Mouse (Mus musculus) embryonic facial prominence, embryonic 10.5 days (tissue): Measurements from ENCODE around the gene Fam184b. TPM values are rescaled to one million over a fixed set of nuclear protein-coding genes. Genes with fewer than 3 reads are reported as not detected.
"Not testable (repeated sequence)": the region's sequence is repeated elsewhere in the genome, so short reads cannot be mapped to it uniquely, and the experiment has no call there.

Experiments
- DNase-seq: peaks from one replicate; pipeline ENCODE4 v3.0.0-alpha.2; 2017; ENCODE audit warnings: low spot score
- H3K27ac ChIP-seq: fragments of 300-500 bp; sonication (generic); replicated peaks from 2 replicates; pipeline ENCODE4 v1.5.1; 2016; ENCODE audit warnings: mild to moderate bottlenecking
- H3K27me3 ChIP-seq: fragments of 300-500 bp; sonication (generic); replicated peaks from 2 replicates; pipeline ENCODE4 v1.6.1; 2016; ENCODE audit warnings: low read depth, mild to moderate bottlenecking; ENCODE audit not compliant: poor library complexity, severe bottlenecking
- H3K36me3 ChIP-seq: fragments of 300-500 bp; sonication (generic); replicated peaks from 2 replicates; pipeline ENCODE4 v1.6.1; 2016; ENCODE audit warnings: mild to moderate bottlenecking, moderate library complexity
- H3K4me1 ChIP-seq: fragments of 300-500 bp; sonication (generic); 2 replicates; pipeline ENCODE4 v1.6.1; 2016
- H3K4me3 ChIP-seq: fragments of 300-500 bp; sonication (generic); 2 replicates; pipeline ENCODE4 v1.5.1; 2016; ENCODE audit warnings: mild to moderate bottlenecking, moderate library complexity
- H3K9me3 ChIP-seq: fragments of 300-500 bp; sonication (generic); 2 replicates; pipeline ENCODE4 v1.6.1; 2016; ENCODE audit warnings: mild to moderate bottlenecking
- WGBS: fragments of 180-500 bp; shearing (Covaris S2); methylation state at CpG from one replicate; pipeline ENCODE4 v1.1.7; 2016; 5-methylcytosine and 5-hydroxymethylcytosine counted together
- polyA plus RNA-seq: library from polyadenylated mRNA; unstranded; fragments of >200 nt; fragmentation: Nextera tagmentation; extraction: Ambion mirVana; gene quantifications from 2 replicates; pipeline ENCODE4 v1.2.1, GENCODE M21; 2016

Fam184b gene
- polyA plus RNA-seq, 1 experiment from 2014 or later, result 0.62 TPM

DNA sequence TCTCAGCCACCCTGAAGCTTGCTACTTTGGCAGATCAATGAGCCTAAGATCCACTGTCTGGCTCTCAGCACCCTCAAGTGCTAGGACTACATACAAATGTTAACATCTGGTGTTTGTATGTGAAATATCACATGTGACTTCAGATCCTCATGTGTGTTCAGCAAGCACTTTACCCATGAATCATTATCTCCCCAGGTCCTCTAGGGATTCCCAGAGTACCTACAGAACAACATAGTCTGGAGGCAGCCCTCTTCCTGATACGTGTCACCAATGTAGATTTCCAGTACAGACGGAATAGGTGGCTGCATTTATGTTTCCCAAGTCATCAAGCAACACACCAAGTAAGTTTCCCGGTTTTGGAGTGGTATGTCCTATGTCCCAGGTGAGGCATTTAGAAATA, 29.4 kb upstream of the Fam184b start:
- WGBS, result under 1% methylated on average over 3 of the region's 3 CpGs
- DNase-seq, result no peak
- no peaks in the 10 kb centered on the region for H3K27me3 ChIP-seq
- H3K27ac ChIP-seq, result peak overlapping the region; percentile 96
- peaks cover 15% of the 10 kb centered on the region for H3K36me3 ChIP-seq
- peaks cover 15% of the 10 kb centered on the region for H3K4me1 ChIP-seq
- peak overlapping the region; percentile 88 for H3K4me3 ChIP-seq
- no peaks in the 10 kb centered on the region for H3K9me3 ChIP-seq

DNA sequence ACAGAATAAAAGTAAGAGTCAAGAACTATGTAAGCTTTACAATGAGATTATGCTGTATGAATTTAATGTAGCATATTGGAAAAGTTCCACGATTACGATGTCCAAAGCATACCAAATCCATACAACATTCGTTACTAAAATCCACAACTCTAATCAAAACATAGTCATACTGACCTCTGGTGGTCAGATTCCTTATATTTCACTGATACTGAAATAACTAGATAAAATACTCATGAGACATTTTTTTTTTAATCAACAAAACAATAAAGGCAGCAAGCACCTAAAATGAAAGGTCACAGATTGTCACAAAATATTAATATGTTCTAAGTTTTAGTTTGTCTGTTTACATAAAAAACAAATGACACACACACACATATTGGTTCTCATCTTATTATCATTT, 28.9 kb upstream of the Fam184b start:
- no peaks in the 10 kb centered on the region for H3K27me3 ChIP-seq
- peaks cover 15% of the 10 kb centered on the region for H3K36me3 ChIP-seq
- H3K9me3 ChIP-seq, result no peaks in the 10 kb centered on the region
- H3K4me3 ChIP-seq, result peak overlapping the region; percentile 88
- H3K27ac ChIP-seq, result no peak overlapping the region
- WGBS, result 48% methylated on average over 3 of the region's 3 CpGs
- H3K4me1 ChIP-seq, result peaks cover 15% of the 10 kb centered on the region
- no peak for DNase-seq

DNA sequence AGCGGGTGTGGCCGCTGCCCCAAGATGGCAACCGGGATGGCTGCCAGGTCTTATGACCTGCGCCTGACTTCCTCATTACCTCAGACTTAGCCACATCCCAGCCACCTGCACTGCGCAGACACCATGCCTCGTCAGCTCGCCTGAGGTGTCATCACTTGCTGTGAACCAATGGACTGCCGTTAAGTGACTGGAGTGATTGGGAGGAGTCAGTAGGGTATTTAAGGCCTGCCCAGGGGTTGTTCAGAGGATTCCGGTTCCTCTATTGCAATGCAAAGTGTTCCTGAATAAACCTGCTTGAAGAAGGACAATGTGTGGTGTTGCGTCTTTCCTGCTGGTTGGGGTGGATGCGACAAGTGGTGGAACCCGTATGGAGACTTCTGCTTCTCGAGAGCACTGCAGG, 19.0 kb upstream of the Fam184b start:
- not testable (repeated sequence) for H3K36me3 ChIP-seq, H3K27ac ChIP-seq, H3K4me3 ChIP-seq, DNase-seq, H3K4me1 ChIP-seq, H3K27me3 ChIP-seq
- H3K9me3 ChIP-seq, result peaks cover 16% of the 10 kb centered on the region
- WGBS, result 95% methylated on average over 13 of the region's 13 CpGs

DNA sequence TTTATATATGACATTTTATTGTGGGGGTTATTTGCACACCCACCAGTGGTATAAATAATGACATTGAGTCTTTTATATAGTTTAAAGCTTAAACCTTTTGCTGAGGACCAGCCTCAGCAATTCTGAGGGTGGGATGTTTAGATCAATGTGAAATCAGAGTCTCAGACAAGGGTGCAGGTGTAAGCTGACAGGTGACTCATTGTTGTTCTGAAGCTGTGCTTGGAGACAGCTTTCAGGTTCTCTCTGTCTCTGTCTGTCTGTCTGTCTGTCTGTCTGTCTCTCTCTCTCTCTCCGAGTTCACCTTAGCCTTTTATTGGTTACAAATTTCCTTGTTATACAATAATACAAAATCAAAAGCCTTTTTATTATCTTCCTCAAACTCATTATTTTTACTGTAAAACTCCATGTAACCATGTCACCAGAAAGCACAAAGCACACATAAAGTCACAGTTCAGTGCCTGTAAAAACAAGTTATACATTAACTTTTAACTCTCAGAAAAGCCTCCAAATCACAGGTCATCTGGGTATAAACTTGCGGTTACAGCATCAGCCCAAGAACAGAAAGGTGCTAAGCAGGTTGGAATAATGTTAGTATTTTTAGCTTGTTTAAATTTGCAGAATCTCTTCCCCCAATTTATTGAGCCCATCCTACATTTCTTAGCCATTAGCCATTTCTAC, 11.8 kb upstream of the Fam184b start:
- no peaks in the 10 kb centered on the region for H3K36me3 ChIP-seq
- no peaks in the 10 kb centered on the region for H3K4me1 ChIP-seq
- H3K27ac ChIP-seq, result no peak overlapping the region
- H3K9me3 ChIP-seq, result no peaks in the 10 kb centered on the region
- no peak overlapping the region for H3K4me3 ChIP-seq
- WGBS, result 91% methylated on average over 2 of the region's 2 CpGs
- DNase-seq, result no peak
- no peaks in the 10 kb centered on the region for H3K27me3 ChIP-seq

DNA sequence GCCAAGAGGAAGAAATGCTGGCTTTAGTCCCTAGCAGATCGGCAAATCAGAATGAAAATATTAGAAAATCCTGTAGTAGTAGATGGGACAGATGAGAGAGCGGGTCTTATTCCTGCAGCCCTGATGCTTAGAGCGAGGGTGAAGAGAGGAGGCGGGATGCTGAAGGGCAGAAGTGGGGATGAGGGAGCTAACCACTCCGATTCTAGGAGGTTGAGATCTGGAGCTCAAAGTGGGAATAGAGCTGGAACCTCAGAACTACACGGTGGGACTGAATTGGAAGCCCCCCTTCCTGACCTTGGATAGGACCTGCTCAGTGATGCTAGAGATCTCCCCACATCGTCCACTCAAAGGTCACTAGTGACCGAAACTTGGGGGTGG, 290 bp upstream of the Fam184b start:
- Histone ChIP-seq H3K27ac (no peak overlapping the region), H3K4me3 (peak overlapping the region; percentile 74), H3K9me3 (no peaks in the 10 kb centered on the region), H3K36me3 (no peaks in the 10 kb centered on the region), H3K4me1 (peaks cover 10% of the 10 kb centered on the region), H3K27me3 (peaks cover 43% of the 10 kb centered on the region)
- DNase-seq, result peak; percentile 20
- WGBS, result under 1% methylated on average over 8 of the region's 8 CpGs

DNA sequence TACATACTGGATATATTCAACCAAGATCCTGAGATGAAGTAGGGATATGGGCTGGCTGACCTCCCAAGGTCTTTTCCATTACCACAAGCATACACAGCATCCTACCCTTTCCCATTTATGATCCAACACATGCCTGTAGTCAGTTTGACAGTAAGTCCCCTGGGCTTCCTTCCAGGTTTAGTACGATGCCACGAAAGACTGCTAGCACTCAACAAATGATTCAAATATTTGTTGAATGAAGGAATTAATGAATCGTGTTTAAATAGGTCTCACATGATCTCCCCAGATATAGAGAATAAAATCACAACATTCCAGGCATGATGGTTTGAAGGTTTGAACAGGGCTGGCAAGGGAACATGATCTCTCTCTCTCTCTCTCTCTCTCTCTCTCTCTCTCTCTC, 1.0 kb downstream of the Fam184b start:
- Histone ChIP-seq H3K9me3 (no peaks in the 10 kb centered on the region), H3K27ac (no peak overlapping the region), H3K4me1 (peaks cover 10% of the 10 kb centered on the region), H3K4me3 (no peak overlapping the region), H3K27me3 (peaks cover 43% of the 10 kb centered on the region), H3K36me3 (no peaks in the 10 kb centered on the region)
- WGBS, result 66% methylated on average over 3 of the region's 3 CpGs
- DNase-seq, result no peak

DNA sequence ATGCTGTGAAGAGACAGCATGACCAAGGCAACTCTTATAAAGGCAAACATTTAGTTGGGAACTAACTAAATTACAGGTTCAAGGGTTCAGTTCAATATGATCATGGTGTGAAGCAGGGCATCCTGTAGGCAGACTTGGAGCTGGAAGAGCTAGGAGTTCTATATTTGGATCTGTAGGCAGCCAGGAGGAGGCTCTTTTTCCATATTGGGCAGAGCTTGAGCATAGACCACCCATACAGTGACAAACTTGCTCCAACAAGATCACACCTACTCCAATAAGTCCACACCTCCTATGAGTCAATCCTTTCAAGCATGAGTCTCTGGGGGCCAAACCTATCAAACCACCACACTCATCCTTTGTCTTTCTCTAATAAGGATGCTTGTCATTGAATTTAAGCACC, 9.9 kb downstream of the Fam184b start:
- Histone ChIP-seq H3K27ac (no peak overlapping the region), H3K36me3 (no peaks in the 10 kb centered on the region), H3K9me3 (peaks cover 9% of the 10 kb centered on the region), H3K4me3 (no peak overlapping the region), H3K4me1 (no peaks in the 10 kb centered on the region), H3K27me3 (no peaks in the 10 kb centered on the region)
- DNase-seq, result no peak

DNA sequence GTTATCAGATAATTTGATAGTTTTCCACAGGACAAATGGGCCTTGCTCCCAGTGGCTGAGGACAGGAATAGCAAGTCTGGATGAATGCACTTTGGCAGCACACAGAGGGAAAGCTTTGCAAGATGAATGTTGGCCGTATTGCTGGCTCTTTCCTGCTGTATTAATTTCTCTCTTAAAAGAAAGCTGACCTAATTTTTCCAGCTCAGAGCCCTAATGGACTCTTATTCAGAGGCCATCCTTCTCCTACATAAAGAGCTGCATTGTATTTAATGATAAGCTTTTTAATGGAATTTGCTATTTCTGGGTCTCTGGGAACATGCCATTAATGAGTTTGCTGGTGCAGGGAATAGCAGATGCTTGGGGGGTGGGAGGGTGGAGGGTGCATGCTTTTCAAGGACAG, 11.6 kb downstream of the Fam184b start:
- 73% methylated on average over 1 of the region's 1 CpGs for WGBS
- Histone ChIP-seq H3K36me3 (no peaks in the 10 kb centered on the region), H3K27me3 (no peaks in the 10 kb centered on the region), H3K4me1 (no peaks in the 10 kb centered on the region), H3K9me3 (peaks cover 17% of the 10 kb centered on the region), H3K27ac (no peak overlapping the region), H3K4me3 (no peak overlapping the region)
- no peak for DNase-seq

DNA sequence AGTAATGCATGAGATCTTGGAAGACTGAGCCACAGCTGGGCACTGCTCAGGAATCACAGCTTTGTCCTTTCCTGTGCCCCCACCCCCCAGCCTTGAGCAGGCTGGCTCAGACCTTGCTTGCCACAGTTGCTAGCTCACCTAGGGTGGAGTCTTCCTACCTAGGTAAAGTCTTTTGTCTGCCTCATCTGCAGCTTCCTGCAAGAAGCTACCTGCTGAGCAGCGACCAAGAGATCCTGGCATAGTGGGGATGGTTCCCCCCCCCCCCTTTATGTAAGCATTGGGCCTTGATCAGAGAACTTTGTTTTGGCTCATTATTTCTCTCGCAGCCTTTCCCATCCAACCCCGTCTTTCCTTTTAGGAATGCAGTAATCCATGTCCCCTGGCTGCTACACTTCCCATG, 17.9 kb downstream of the Fam184b start:
- peaks cover 20% of the 10 kb centered on the region for H3K9me3 ChIP-seq
- DNase-seq, result no peak
- no peaks in the 10 kb centered on the region for H3K36me3 ChIP-seq
- no peaks in the 10 kb centered on the region for H3K4me1 ChIP-seq
- H3K4me3 ChIP-seq, result no peak overlapping the region
- no peak overlapping the region for H3K27ac ChIP-seq
- WGBS, result 37% methylated on average over 3 of the region's 3 CpGs
- H3K27me3 ChIP-seq, result no peaks in the 10 kb centered on the region

DNA sequence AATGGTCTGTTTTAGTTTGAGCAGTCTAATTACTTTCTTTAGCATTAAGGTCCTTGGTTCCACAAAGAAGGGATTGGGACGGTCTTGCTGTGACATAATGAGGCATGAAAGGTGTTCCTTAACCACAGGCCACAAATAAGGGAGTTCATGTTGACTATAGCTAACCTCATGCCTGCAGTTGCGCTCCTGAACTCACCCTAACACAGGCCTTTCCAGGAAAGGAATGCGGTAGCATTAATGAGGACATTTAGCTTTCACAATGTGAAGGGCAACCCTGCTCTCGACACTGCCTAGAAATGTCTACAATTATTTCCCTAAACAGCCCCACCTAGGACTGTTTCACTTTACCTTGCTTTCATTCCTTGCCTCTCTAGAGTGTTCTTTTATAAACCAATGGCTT, 40.4 kb downstream of the Fam184b start:
- Histone ChIP-seq H3K9me3 (no peaks in the 10 kb centered on the region), H3K4me3 (no peak overlapping the region), H3K4me1 (no peaks in the 10 kb centered on the region), H3K36me3 (no peaks in the 10 kb centered on the region), H3K27me3 (no peaks in the 10 kb centered on the region), H3K27ac (no peak overlapping the region)
- no peak for DNase-seq
- 66% methylated on average over 4 of the region's 4 CpGs for WGBS

DNA sequence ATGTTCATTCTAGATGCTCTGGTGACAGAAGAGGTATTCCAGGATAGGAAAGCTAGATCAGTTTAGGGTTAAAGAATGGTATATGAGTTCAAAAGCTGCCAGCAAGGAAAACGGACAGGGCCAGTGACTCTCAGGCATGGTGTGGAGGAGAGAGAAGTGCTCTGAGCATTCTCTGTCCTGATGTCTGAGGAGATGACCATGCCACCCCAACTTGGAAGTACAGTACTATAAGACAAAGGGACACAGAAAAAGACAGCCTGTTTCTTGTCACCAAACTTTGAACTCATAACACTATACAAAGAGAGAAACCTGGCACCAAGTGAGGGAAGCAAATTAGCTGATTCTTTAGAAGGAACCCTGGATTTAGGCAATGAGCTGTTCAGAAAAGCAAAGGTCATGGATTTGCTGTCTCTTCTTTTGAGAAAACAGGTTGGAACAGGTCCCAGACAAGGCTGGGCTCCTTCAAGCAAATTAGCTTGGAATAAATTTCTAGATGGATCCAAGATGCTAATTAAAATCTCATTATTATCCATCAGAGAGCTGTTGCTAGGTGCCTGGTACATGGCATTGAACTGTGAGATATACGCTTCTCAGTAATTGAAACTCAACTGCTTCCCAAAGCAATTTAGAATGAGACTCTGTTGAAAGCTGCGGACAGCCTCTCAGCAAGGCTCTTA, 43.9 kb downstream of the Fam184b start:
- Histone ChIP-seq H3K27me3 (no peaks in the 10 kb centered on the region), H3K9me3 (no peaks in the 10 kb centered on the region), H3K4me3 (no peak overlapping the region), H3K4me1 (no peaks in the 10 kb centered on the region), H3K36me3 (no peaks in the 10 kb centered on the region), H3K27ac (no peak overlapping the region)
- no peak for DNase-seq
- 79% methylated on average over 3 of the region's 3 CpGs for WGBS

DNA sequence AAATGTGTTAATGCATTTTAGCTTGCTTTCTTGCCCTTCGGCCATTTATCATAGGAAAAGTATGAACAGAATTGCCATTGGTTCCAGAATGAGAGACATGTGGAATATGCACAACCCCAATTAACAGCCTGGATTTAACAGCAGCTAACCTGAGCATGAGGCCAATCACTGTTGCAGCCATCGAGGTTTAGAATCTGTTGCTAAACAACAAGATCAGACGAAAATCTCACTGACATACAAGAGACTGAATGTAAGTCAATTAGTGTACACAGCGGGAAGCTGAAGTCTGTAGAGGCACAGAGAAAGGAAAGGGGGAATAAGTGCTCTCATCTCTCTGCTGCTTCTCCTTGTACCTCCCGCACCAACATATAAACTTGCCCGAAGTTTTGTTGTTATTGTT, 46.1 kb downstream of the Fam184b start:
- DNase-seq, result no peak
- H3K4me1 ChIP-seq, result no peaks in the 10 kb centered on the region
- H3K27ac ChIP-seq, result no peak overlapping the region
- H3K27me3 ChIP-seq, result no peaks in the 10 kb centered on the region
- H3K9me3 ChIP-seq, result no peaks in the 10 kb centered on the region
- H3K4me3 ChIP-seq, result no peak overlapping the region
- H3K36me3 ChIP-seq, result no peaks in the 10 kb centered on the region
- 87% methylated on average over 6 of the region's 6 CpGs for WGBS

DNA sequence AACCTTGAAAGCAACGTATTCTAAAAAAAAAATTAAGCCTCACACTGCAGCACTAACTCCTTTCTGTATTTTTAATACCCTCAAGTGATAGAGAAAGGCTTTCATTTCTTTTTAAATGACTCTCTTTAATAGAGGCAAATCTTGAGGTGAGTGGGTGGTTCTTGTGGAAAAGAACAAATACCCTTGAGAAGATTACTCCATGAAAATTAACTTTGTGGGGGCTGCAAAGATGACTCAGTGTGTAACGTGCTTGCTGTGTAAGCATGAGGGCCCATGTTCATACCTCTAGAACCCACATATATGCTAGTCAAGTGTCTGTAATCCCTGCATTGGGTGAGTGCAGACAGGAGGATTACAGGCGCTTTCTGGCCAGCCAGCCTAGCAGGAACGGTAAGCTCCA, 49.3 kb downstream of the Fam184b start:
- DNase-seq, result no peak

More for the DNA sequence above, 49.3 kb downstream of the Fam184b start:
- Histone ChIP-seq H3K9me3 (no peaks in the 10 kb centered on the region), H3K4me3 (no peak overlapping the region), H3K27ac (no peak overlapping the region), H3K36me3 (no peaks in the 10 kb centered on the region), H3K4me1 (no peaks in the 10 kb centered on the region), H3K27me3 (no peaks in the 10 kb centered on the region)
- WGBS, result 86% methylated on average over 4 of the region's 4 CpGs
